Mouse (Mus musculus): ENCODE results near the gene Zfp523. TPM values are rescaled to one million over a fixed set of nuclear protein-coding genes. Genes with fewer than 3 reads are reported as not detected.

Zfp523 gene
- polyA plus RNA-seq, 1 experiment = 7.7 TPM

GRCm38 (mm10) chr17:28140431-28141204 lies 36.3 kb upstream of the Zfp523 start:
- Histone ChIP-seq H3K4me1 (ENCODE audit: control insufficient read depth, insufficient read depth, low read length) (no peaks in the 10 kb centered on the region), H3K4me3 (ENCODE audit: insufficient read depth, low read length) (no peak overlapping the region), H3K27ac (ENCODE audit: insufficient read depth, low read depth, low read length) (no peak overlapping the region)
- TF ChIP-seq CTCF (IDR thresholded peaks at IDR 0.05; ENCODE audit: low read depth, low read length) = no peak
- TF ChIP-seq POLR2A (IDR thresholded peaks at IDR 0.05; ENCODE audit: borderline replicate concordance, low read depth, low read length) = no peak

- no peak for TF ChIP-seq POLR2A (IDR thresholded peaks at IDR 0.05; ENCODE audit: borderline replicate concordance, low read depth, low read length)
- TF ChIP-seq CTCF (IDR thresholded peaks at IDR 0.05; ENCODE audit: low read depth, low read length) = no peak
- Histone ChIP-seq H3K4me1 (ENCODE audit: control insufficient read depth, insufficient read depth, low read length) (no peaks in the 10 kb centered on the region), H3K27ac (ENCODE audit: insufficient read depth, low read depth, low read length) (no peak overlapping the region), H3K4me3 (ENCODE audit: insufficient read depth, low read length) (no peak overlapping the region)
These were observed 35.7 kb upstream of the Zfp523 start for GRCm38 (mm10) chr17:28141205-28141650.

DNA sequence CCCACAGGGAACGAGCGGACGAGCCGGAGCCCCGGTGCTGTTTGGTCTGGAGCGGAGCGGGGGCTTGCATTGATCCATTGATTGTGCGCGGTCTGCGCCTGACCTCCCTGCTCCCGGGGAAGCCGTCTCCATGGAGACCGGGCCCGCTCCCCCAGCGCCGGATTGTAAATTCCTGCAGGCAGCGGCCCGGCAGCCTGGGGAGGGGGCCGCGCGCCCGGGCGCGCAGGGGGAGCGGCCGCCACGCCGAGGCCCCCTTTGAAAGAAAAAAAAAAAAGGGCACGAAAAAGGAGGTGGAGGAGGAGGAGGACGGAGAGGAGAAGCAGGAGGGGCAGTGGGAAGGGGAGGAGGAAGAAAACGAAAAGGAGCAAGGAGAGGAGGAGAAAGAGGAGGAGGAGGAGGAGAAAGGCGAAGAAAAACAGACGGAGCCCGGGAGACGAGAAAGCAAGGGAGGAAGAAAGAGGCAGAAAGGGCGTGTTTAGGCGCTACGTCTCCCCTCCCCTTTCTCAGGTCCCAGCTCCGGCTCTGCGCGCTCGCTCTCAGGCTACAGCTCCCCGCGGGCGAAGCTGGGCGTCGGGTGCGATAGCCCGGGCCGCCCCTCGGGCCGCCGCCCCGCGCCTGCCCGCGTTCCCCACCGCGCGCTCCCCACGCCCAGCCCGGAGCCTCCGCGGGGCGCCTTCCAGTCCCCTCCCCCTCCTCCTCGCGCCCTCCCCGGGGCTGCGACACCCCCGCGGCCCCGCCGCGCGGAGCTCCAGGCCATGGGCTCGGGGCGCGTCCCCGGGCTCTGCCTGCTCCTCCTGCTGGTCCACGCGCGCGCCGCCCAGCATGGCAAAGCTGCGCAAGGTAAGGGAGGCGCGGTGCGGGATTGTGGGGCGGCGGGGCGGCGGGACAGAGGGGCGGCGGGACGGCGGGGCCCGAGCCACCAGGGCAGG lies 34.9 kb upstream of the Zfp523 start, which contains the start of gene Scube3:
TSS of gene Scube3 (plus strand) at position 371 of the 929 bp plus-strand sequence.
- Histone ChIP-seq H3K4me1 (ENCODE audit: control insufficient read depth, insufficient read depth, low read length) (no peaks in the 10 kb centered on the region), H3K4me3 (ENCODE audit: insufficient read depth, low read length) (peak within 1 kb of the TSS; percentile 48), H3K27ac (ENCODE audit: insufficient read depth, low read depth, low read length) (no peak within 1 kb of the TSS)
- TF ChIP-seq POLR2A (IDR thresholded peaks at IDR 0.05; ENCODE audit: borderline replicate concordance, low read depth, low read length) = no peak
- no peak for TF ChIP-seq CTCF (IDR thresholded peaks at IDR 0.05; ENCODE audit: low read depth, low read length)

GRCm38 (mm10) chr17:28142700-28143610 lies 34.0 kb upstream of the Zfp523 start:
- TF ChIP-seq CTCF (IDR thresholded peaks at IDR 0.05; ENCODE audit: low read depth, low read length) (no peak), POLR2A (IDR thresholded peaks at IDR 0.05; ENCODE audit: borderline replicate concordance, low read depth, low read length) (no peak)
- H3K27ac ChIP-seq (ENCODE audit: insufficient read depth, low read depth, low read length) = no peak overlapping the region
- 0 out of 2 replicates have a peak overlapping the region, but pooled peaks have one; percentile 18 for H3K4me3 ChIP-seq (ENCODE audit: insufficient read depth, low read length)
- H3K4me1 ChIP-seq (ENCODE audit: control insufficient read depth, insufficient read depth, low read length) = no peaks in the 10 kb centered on the region

- H3K27ac ChIP-seq (ENCODE audit: insufficient read depth, low read depth, low read length) = no peak overlapping the region
- TF ChIP-seq POLR2A (IDR thresholded peaks at IDR 0.05; ENCODE audit: borderline replicate concordance, low read depth, low read length) = no peak
- no peak for TF ChIP-seq CTCF (IDR thresholded peaks at IDR 0.05; ENCODE audit: low read depth, low read length)
- no peak overlapping the region for H3K4me3 ChIP-seq (ENCODE audit: insufficient read depth, low read length)
- H3K4me1 ChIP-seq (ENCODE audit: control insufficient read depth, insufficient read depth, low read length) = no peaks in the 10 kb centered on the region
These were observed 33.2 kb upstream of the Zfp523 start for GRCm38 (mm10) chr17:28143751-28144150.

- Histone ChIP-seq H3K27ac (ENCODE audit: insufficient read depth, low read depth, low read length) (no peak overlapping the region), H3K4me3 (ENCODE audit: insufficient read depth, low read length) (no peak overlapping the region), H3K4me1 (ENCODE audit: control insufficient read depth, insufficient read depth, low read length) (no peaks in the 10 kb centered on the region)
- no peak for TF ChIP-seq CTCF (IDR thresholded peaks at IDR 0.05; ENCODE audit: low read depth, low read length)
- no peak for TF ChIP-seq POLR2A (IDR thresholded peaks at IDR 0.05; ENCODE audit: borderline replicate concordance, low read depth, low read length)
These were observed 32.7 kb upstream of the Zfp523 start for GRCm38 (mm10) chr17:28144241-28144640.

- Histone ChIP-seq H3K4me3 (ENCODE audit: insufficient read depth, low read length) (no peak overlapping the region), H3K27ac (ENCODE audit: insufficient read depth, low read depth, low read length) (no peak overlapping the region), H3K4me1 (ENCODE audit: control insufficient read depth, insufficient read depth, low read length) (no peaks in the 10 kb centered on the region)
- TF ChIP-seq CTCF (IDR thresholded peaks at IDR 0.05; ENCODE audit: low read depth, low read length) = no peak
- TF ChIP-seq POLR2A (IDR thresholded peaks at IDR 0.05; ENCODE audit: borderline replicate concordance, low read depth, low read length) = no peak
These were observed 28.6 kb upstream of the Zfp523 start for GRCm38 (mm10) chr17:28148288-28148687.

- Histone ChIP-seq H3K4me1 (ENCODE audit: control insufficient read depth, insufficient read depth, low read length) (no peaks in the 10 kb centered on the region), H3K27ac (ENCODE audit: insufficient read depth, low read depth, low read length) (no peak overlapping the region), H3K4me3 (ENCODE audit: insufficient read depth, low read length) (no peak overlapping the region)
- no peak for TF ChIP-seq CTCF (IDR thresholded peaks at IDR 0.05; ENCODE audit: low read depth, low read length)
- TF ChIP-seq POLR2A (IDR thresholded peaks at IDR 0.05; ENCODE audit: borderline replicate concordance, low read depth, low read length) = no peak
These were observed 27.2 kb upstream of the Zfp523 start for GRCm38 (mm10) chr17:28149734-28150133.

DNA sequence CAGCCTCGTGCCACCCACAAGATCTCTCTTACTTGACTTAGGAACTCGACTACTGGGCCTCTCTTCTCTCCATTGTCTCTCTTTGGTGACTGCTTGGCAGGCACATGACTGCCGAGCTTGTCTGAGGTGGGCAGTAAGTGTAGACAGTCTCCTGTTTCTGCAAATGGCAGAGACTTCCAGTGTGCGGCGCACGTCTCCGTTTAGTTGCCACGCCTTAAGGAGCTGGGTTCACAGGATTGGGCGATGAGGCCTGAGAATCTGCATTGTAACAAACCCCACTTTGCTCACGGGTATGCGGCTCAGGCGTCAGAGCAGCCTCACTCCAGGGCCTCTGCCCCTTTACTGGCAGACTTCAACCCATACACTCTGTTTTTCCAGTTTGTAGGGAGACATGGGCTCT lies 26.5 kb upstream of the Zfp523 start:
- no peaks in the 10 kb centered on the region for H3K4me1 ChIP-seq (ENCODE audit: control insufficient read depth, insufficient read depth, low read length)
- H3K27ac ChIP-seq (ENCODE audit: insufficient read depth, low read depth, low read length) = no peak overlapping the region
- H3K4me3 ChIP-seq (ENCODE audit: insufficient read depth, low read length) = no peak overlapping the region
- TF ChIP-seq CTCF (IDR thresholded peaks at IDR 0.05; ENCODE audit: low read depth, low read length) (no peak), POLR2A (IDR thresholded peaks at IDR 0.05; ENCODE audit: borderline replicate concordance, low read depth, low read length) (no peak)
